Mouse (Mus musculus) limb, embryonic 14.5 days (tissue): ENCODE measurements around the gene Kcnmb4. TPM values are rescaled to one million over a fixed set of nuclear protein-coding genes. Genes with fewer than 3 reads are reported as not detected.

Source experiments
- ATAC-seq: fragments of 200-750 bp; cut with Nextera tagmentation; 2 replicates; pipeline ENCODE4 v1.8.0; 2017; ENCODE audit warnings: low read depth, moderate number of reproducible peaks, moderate TSS enrichment; ENCODE audit not compliant: low FRiP score
- DNase-seq: peaks from one replicate; pipeline ENCODE4 v3.0.0-alpha.2; 2015; ENCODE audit warnings: low spot score
- H3K27ac ChIP-seq: fragments of 300-500 bp; sonication (generic); replicated peaks from 2 replicates; pipeline ENCODE4 v1.5.1; 2014; ENCODE audit warnings: low read depth, mild to moderate bottlenecking, low read length, moderate library complexity, mixed read lengths
- H3K27me3 ChIP-seq: fragments of 300-500 bp; sonication (generic); 2 replicates; pipeline ENCODE4 v1.6.1; 2014; ENCODE audit warnings: low read length, mixed read lengths; ENCODE audit not compliant: control insufficient read depth, insufficient read depth
- H3K36me3 ChIP-seq: fragments of 300-500 bp; sonication (generic); 2 replicates; pipeline ENCODE4 v1.6.1; 2014; ENCODE audit warnings: mild to moderate bottlenecking, low read length, moderate library complexity, mixed read lengths; ENCODE audit not compliant: control insufficient read depth, insufficient read depth
- H3K4me1 ChIP-seq: fragments of 300-500 bp; sonication (generic); 2 replicates; pipeline ENCODE4 v1.6.1; 2014; ENCODE audit warnings: antibody characterized with exemption, low read length, mixed read lengths; ENCODE audit not compliant: control insufficient read depth, insufficient read depth
- H3K4me2 ChIP-seq: fragments of 300-500 bp; sonication (generic); replicated peaks from 2 replicates; pipeline ENCODE4 v1.6.1; 2014; ENCODE audit warnings: low read depth, mild to moderate bottlenecking, low read length, moderate library complexity; ENCODE audit not compliant: severe bottlenecking
- H3K4me3 ChIP-seq: fragments of 300-500 bp; sonication (generic); replicated peaks from 2 replicates; pipeline ENCODE4 v1.5.1; 2014; ENCODE audit warnings: low read length
- H3K9ac ChIP-seq: fragments of 300-500 bp; sonication (generic); 2 replicates; pipeline ENCODE4 v1.6.1; 2014; ENCODE audit warnings: mild to moderate bottlenecking, low read depth, low read length, moderate library complexity; ENCODE audit not compliant: severe bottlenecking
- H3K9me3 ChIP-seq: fragments of 300-500 bp; sonication (generic); 2 replicates; pipeline ENCODE4 v1.6.1; 2016; ENCODE audit warnings: low read length; ENCODE audit not compliant: control insufficient read depth
- POLR2A ChIP-seq: fragments of 200-500 bp; IDR thresholded peaks from 2 replicates; pipeline ENCODE4 v1.8.0; 2012; ENCODE audit warnings: inconsistent platforms, mild to moderate bottlenecking, moderate library complexity, borderline replicate concordance; ENCODE audit not compliant: insufficient read depth, insufficient read length; ENCODE audit errors: extremely low read depth
- WGBS: fragments of 180-500 bp; shearing (Covaris S2); extraction: QIAGEN DNeasy Blood & Tissue Kit; methylation state at CpG from one replicate; pipeline ENCODE4 v1.1.7; 2014; 5-methylcytosine and 5-hydroxymethylcytosine counted together
- polyA plus RNA-seq, 2 experiments: library from polyadenylated mRNA; depleted of rRNA in 1 of 2; stranded (reverse) in 1 of 2; unstranded in 1 of 2; fragments of >200 nt; fragmentation: Nextera tagmentation in 1 of 2; extraction: Ambion mirVana in 1 of 2; gene quantifications; 2 replicates each; pipeline versions ENCODE4 v1.2.1 to v1.2.3; 2012 to 2014

Gene Kcnmb4
- polyA plus RNA-seq, 2 experiments: 13.7 to 31.8 TPM

DNA sequence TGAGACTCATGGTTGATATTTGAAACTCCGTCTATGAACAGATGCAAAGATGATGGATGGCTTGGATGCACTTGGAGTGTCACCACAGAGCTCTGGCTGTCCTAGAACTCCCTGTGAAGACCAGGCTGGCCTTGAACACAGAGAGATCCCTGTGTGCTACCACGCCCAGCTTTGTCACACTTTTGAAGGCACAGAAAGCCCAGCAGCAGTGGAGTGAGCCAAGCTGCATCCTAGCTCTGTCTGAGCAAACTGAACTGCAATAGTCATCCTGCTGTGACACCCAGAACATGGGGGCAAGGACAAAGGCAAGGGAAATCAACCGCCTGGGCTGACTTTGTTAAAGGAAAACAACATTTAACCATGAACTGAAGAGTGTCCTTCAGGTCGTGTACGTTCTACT, 57.0 kb downstream of the Kcnmb4 start:
- H3K36me3 ChIP-seq: no peaks in the 10 kb centered on the region; the same call in 1 of the 2 replicates
- H3K9me3 ChIP-seq: no peaks in the 10 kb centered on the region
- TF ChIP-seq POLR2A: no peak
- no peak overlapping the region for H3K9ac ChIP-seq
- no peak overlapping the region for H3K4me3 ChIP-seq
- ATAC-seq (no peak), DNase-seq (no peak)
- no peaks in the 10 kb centered on the region for H3K4me1 ChIP-seq
- H3K27ac ChIP-seq: no peak overlapping the region
- 82% methylated on average over 3 of the region's 5 CpGs for WGBS
- no peaks in the 10 kb centered on the region for H3K27me3 ChIP-seq
- no peak overlapping the region for H3K4me2 ChIP-seq

DNA sequence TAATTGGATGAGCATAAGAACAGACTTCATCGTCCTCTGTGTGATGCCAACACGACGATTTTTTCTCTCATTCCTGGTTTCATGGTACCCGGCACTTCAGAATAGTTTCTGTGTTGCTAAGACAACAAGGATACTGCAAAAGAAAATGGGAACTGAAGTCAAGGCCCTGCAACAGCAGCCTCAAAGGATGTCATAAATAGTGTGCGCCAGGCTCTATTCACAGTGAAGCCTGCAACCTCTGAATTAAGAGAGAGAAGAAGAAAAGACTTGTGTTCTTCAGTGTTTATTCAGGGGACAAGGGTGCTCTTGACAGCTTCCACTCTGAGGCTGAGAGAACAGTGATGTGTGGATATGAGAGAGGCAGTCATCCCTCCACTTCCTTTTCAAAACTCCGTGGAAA, 57.5 kb downstream of the Kcnmb4 start:
- H3K27me3 ChIP-seq: no peaks in the 10 kb centered on the region
- H3K9ac ChIP-seq: no peak overlapping the region
- no peaks in the 10 kb centered on the region for H3K9me3 ChIP-seq
- DNase-seq (no peak), ATAC-seq (no peak)
- 79% methylated on average over 6 of the region's 6 CpGs for WGBS
- no peak overlapping the region for H3K4me3 ChIP-seq
- no peaks in the 10 kb centered on the region for H3K4me1 ChIP-seq
- no peaks in the 10 kb centered on the region; the same call in 1 of the 2 replicates for H3K36me3 ChIP-seq
- H3K4me2 ChIP-seq: no peak overlapping the region
- no peak overlapping the region for H3K27ac ChIP-seq
- TF ChIP-seq POLR2A: no peak

GRCm38 (mm10) chr10:116410826-116411225, 62.9 kb downstream of the Kcnmb4 start:
- Histone ChIP-seq H3K9me3 (no peaks in the 10 kb centered on the region), H3K27me3 (no peaks in the 10 kb centered on the region), H3K36me3 (no peaks in the 10 kb centered on the region; the same call in 1 of the 2 replicates), H3K9ac (no peak overlapping the region), H3K4me3 (no peak overlapping the region), H3K27ac (no peak overlapping the region), H3K4me1 (peaks cover 7% of the 10 kb centered on the region), H3K4me2 (no peak overlapping the region)
- WGBS: 21% methylated on average over 9 of the region's 9 CpGs
- no peak for DNase-seq
- no peak for ATAC-seq
- TF ChIP-seq POLR2A: no peak

- TF ChIP-seq POLR2A: no peak
- DNase-seq (no peak), ATAC-seq (no peak)
- no peaks in the 10 kb centered on the region for H3K27me3 ChIP-seq
- H3K36me3 ChIP-seq: no peaks in the 10 kb centered on the region
- no peak overlapping the region for H3K27ac ChIP-seq
- WGBS: 28% methylated on average over 19 of the region's 19 CpGs
- H3K4me3 ChIP-seq: no peak overlapping the region
- H3K9ac ChIP-seq: no peak overlapping the region
- H3K9me3 ChIP-seq: no peaks in the 10 kb centered on the region
- peaks cover 7% of the 10 kb centered on the region for H3K4me1 ChIP-seq
- no peak overlapping the region for H3K4me2 ChIP-seq
Measured at GRCm38 (mm10) chr10:116407684-116408359, 65.9 kb downstream of the Kcnmb4 start.

DNA sequence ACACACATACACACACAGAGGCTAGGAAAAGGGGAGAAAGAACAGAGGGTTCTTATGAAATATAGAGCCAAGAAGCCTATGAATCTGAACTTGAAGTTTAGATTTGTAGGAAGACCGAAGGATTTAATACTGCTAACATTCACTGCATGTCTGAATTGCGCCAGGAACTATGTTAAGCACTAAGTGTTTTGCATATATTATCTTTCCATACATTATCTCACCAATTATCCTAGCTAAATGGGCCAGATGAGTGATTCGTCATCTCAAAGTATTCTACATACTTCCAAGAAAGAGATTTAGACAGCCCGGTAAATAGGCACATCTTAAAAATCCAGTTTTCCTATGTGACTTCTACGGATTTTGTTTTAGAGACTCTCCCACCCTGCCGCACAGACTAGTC, 68.7 kb downstream of the Kcnmb4 start:
- H3K36me3 ChIP-seq: no peaks in the 10 kb centered on the region
- H3K4me2 ChIP-seq: no peak overlapping the region
- H3K27me3 ChIP-seq: no peaks in the 10 kb centered on the region
- no peak overlapping the region for H3K9ac ChIP-seq
- ATAC-seq (no peak), DNase-seq (no peak)
- peaks cover 7% of the 10 kb centered on the region for H3K4me1 ChIP-seq
- TF ChIP-seq POLR2A: no peak
- H3K27ac ChIP-seq: no peak overlapping the region
- 97% methylated on average over 6 of the region's 6 CpGs for WGBS
- no peaks in the 10 kb centered on the region for H3K9me3 ChIP-seq
- H3K4me3 ChIP-seq: no peak overlapping the region
